Mouse (Mus musculus): Measurements from ENCODE around the gene Ano6.

Gene Ano6

DNA sequence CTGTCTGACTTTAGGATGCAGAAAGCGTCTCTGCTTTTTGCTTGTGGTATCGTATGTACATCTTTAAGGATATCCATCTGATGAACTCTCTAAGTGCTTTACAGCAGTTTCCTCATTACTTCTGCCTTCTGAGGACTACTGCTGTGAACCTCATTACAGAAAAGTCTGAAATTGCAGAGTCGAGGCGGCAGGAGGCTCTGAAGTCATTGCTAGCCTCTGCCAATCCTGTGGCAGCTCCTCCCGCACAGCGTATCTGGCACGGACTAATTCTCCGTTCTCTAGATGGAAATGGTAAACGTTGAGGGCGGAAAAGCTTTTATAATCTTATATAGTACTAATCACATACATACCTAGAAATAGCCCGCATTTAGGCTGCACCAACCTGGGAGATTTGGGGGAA is 144.5 kb downstream of the Ano6 start:
- DNase-seq = no peak

DNA sequence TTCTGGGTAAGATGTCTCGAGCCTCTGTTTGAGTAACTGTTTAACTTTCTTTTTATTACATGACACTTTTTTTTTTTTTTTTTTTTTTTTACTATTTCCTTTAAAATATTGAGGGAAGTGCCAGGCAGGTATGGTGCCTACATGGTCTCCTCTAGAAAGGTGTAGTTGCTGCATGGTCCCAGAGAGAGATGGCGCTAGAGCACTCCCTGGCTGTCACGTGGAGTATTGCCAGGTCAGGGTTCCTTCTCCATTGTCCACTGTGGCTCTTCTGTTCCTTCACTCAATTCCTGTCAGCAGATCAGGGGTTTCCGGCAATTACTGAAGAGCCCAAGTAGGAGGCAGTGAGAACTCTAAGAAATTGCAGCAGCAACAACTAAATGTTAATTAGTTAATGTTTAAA is 152.8 kb downstream of the Ano6 start:
- DNase-seq = peak; percentile 31 to 32

DNA sequence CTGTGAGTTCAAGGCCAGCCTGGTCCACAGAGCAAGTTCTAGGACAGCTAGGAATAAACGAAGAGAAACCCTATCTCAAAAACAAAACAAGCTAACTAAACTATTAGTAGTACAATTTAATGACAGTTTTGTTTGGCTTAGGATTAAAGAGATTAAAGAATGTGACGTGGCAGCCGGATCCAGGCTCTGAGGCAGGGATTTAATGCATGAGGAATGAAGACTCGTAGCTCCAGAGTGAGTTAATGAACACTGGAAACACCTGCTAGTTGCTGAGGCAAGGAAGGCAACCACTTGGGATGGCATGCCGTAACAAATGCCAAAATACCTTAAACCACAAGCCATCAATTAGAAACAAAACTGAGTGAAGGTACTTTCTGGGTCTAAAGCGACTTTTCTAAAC is 153.7 kb downstream of the Ano6 start:
- DNase-seq = no peak

DNA sequence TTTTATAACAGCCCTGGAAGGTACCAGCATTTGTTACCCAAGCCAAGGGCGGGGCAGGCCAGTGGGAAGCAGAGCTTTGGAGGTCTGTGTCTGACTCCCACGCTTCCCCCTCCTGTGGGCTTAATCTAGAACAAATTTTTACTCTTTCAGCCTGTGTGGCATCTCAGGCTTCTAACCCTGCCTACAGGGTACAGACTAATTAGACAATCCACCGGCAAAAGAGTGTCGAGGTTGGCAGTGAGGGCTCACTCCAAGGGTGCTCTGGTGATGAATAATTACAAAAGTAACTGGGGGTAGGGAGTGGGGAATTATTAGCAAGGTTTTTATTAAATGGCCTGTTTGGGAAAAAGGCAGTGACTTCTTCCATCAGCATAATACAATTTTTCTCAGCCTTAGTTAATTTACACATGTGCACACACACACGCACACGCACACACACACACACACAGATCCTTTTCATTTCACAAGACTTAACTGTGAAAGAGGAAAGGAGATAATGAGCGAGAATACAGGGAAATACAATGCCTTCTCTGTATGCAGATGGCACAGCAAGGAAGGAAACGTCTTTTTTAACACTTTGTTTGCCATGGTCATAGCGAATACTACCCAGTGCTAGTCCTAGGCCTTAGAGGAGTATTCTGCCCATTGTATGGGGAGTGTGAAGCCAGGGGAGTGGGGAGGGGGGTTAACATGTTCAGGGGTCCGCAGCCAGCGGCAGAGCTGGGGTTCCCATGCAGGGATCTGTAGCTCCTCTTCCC is 155.5 kb downstream of the Ano6 start:
- no peak for DNase-seq

DNA sequence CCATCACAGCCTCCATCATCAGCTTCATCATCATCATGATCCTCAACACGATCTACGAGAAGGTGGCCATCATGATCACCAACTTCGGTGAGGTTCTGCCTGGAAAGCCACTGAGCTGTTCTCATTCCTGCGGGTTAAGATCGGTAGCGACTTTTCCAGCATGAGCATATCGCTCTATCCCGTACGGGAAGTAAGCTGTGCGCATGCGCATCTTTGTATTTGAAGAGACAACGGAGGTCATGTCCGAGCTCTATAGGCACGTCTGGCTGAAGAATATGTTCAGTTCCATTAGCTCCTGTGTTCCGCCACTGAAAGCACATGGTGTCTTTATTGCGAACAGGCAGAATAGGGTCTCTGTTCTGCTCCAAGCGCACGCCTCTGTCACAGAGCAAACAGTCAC is 157.8 kb downstream of the Ano6 start:
- DNase-seq = no peak

DNA sequence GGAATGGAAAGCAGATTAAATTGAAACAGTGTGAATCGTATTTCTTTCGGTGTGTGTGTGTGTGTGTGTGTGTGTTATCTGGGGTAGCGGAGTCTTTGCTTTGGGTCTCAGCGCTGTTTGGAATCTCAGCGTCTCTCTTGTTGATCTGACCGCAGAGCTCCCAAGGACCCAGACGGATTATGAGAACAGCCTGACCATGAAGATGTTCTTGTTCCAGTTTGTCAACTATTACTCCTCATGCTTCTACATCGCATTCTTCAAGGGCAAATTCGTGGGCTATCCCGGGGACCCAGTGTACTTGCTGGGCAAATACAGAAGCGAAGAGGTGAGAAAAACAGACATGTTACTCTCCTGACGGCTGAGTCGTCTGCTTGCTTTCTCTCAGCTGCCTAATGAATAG is 158.7 kb downstream of the Ano6 start:
- no peak for DNase-seq

DNA sequence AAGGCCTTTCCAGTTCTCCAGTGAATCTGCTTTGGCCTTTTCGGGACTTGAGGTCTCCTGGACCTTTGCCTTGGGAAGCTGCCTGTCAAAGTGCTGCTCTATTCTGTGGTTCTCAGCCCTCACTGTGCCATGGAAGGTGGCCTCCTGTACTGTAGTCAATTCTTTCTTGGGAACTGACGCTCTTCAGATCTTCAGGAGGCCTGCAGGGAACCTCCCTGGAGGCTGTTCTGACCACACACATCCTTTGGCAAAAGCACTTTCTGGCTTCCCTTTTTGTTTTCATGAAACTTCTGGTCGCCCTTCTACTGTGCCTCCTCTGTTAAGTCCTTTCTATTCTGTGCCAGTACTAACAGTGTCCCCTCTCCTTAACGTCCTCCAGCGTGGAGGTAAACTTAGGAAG is 160.9 kb downstream of the Ano6 start:
- no peak for DNase-seq

DNA sequence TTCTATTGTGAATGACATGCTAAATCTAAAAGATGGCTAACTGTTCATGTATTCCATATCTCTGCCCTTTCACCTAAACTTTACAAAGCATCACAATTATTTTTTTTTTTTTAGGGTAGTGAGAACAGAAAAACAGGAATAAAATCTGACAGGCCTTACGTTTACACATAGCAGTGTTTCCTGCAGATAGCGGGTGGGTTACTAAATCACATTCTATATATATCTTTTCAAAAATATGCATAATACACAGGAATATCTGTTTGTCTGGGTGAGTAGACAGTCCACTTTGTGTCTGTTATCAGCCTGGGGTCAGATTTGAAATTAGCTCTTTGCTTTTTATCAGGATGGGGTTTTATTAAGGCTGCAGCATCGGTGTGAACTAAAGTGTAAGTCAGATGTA is 166.0 kb downstream of the Ano6 start:
- no peak for DNase-seq

DNA sequence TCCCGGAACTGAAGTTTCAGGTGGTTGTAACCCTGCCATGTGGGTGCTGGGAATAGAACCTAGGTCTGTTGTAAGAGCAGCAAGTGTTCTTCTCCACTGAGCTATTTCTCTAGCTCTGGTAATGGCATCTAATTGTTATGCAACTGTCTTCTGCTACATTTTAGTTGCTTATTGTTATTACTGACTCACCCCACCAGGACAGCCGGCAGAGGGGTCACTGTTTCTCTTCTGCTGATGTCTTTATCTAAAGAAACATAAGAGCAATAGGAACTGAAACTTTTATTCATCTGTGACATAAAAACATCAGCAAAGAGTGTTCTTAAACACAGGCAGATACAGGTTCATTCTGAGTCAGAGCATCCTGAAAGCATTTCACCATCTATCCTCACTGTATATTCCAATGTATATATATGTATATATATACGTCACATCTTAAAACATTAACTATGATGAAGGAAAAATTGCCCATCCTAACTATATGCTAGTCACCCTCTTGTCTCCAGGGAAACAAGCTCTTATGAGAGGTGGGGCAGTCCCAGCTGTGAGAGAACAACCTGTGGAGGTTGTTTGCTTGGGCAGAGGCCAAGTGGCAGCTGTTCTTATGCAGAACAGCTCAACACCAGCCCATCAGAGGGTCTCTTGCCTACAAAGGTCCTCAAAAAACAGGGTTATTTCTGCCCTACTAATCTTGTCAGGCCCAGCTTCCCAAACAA is 171.9 kb downstream of the Ano6 start:
- DNase-seq = no peak

DNA sequence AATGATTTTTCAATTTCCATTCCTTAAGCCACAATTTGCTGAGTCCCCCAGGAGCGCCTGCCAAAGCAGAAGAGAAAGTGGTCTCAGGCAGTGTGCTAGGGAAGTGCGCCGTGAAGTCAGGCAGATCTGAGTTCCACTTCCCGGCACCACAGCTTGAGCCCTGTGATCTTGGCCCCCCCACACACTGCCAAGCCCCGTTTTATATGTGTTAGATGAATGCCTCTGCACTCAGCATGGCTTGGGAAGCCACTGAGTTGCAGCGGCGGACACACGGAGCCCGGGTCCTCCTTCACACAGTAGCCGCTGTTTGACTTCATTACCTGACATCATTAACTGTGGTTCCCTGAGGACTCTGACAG is 172.5 kb downstream of the Ano6 start:
- DNase-seq = peak in 1 of 2 experiments; percentile 31

DNA sequence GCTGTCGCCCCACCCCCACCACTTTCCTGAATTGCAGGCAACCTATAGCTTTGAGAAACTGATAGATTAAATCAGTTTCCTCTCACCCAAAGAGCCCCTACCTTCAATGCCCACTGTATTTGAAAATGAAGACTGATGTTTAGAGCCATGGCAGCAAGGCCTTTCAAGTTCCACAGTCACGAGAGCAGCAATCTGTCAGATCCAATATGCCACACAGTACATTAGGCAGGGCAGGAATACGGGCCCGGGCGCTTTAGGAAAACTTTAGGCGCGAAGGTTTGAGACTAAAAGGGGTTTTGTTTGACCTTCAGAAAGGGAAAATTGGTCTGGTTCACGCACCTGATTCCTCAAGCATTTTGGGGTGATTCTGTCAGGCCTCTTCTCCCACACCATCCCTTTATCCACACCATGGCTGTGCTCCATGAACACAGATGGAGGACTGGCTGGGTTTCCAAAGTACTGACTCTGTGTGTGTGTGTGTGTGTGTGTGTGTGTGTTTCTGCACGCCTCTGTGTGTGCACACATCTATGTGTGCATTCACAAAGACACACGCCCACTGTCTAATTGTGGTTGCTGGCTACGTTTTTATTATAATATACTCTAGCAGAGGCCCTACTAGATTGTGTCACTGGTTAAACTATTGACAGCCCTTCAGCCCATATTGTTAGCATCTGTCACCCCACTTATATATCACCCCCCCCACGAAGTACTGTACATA is 173.0 kb downstream of the Ano6 start:
- DNase-seq = no peak

DNA sequence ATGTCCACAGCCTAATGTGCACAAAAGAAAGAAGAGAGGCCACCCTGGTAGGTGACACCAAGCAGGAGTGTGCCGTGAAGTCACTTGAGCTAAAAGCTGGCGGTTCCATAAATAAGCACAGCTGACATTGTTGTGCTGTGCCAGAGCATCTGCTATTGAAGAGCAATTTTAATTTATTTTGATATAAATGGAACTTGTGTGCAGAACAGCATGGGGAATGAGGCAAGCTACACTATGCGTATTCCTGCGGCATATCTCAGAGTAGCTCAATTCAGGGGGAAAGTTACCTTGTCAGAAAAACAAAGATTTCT is 173.6 kb downstream of the Ano6 start:
- no peak for DNase-seq

DNA sequence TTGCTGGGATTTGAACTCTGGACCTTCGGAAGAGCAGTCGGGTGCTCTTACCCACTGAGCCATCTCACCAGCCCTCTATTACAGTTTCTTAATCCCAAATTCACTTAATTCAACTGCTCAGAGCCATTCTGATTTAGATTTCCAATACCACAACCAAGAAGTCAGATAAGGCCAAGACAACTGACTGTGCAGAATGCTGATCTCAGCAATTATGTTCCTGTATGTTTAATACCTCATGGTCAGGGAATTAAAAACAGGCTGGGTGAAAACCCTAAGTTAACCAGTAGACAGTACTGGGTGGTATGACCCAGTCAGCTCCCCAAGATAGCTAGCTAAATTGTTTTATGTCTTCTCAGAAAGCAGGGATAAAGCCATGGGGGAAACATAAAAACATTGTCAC is 176.3 kb downstream of the Ano6 start:
- no peak for DNase-seq

DNA sequence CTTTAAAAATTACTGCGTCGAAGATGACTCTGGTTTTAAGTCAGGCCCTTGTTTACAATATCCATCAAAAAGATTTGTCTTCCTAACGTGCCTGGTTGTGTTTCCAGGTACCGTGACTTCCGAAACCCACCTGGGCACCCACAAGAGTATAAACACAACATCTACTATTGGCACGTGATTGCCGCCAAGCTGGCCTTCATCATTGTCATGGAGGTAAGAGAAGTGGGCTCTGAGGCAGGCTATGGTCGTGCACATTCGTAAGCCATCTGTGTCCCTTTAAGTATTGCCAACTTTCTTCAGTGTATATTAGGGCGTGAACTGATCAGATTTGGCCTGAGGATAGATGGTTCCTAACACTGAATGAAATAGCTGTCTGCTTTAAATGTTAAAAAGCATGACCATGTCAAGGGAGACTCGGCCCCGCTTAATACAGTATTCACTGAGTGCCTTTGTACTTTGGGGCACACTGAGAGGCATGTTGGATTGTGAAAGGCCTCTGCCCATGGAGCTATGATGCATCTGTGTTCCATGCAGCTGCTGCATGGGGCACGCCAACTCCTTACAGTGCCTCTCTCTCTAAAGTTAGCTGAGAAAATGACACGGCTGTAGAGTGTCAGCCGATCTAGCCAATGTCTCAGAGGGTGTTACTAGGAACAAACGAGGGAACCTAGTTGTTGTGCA is 177.0 kb downstream of the Ano6 start:
- DNase-seq = no peak

DNA sequence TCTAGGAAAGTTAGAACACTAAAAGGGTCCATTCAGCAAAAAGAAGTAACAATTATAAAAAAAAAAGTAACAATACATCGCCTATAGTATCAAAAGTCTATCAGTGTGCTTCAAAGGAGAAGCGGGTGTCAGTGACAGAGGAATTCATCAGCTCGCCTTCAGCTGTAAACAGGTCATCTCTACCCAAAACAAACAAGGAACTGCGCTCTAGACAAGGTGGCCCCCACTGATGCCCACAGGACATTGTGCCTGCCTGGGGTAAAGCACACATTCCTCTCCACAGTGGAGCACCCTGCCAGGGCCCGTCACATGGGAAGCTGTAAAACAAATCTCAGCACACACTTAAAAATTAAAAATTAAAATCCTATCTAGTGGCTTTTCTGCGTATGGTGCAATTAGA is 179.0 kb downstream of the Ano6 start:
- no peak for DNase-seq

DNA sequence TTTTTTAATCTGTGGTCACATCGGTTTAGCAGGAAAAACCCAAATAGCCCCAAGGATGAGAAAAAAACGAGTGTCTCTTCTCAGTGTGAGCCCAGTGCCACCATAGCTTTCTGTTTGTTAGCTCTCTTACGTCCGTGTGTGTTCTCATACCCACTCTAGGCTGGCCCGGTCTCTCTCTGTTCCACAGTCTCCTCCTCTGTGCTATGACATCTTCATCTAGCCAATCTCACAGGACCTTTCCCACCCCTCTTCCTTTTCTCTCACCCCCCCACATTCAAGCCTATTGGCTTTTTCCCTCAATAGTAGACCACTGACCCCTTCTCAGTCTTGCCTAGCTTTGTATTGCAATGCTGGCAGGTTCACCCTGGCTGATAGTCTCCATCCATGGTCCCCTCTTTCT is 179.5 kb downstream of the Ano6 start:
- DNase-seq = no peak

DNA sequence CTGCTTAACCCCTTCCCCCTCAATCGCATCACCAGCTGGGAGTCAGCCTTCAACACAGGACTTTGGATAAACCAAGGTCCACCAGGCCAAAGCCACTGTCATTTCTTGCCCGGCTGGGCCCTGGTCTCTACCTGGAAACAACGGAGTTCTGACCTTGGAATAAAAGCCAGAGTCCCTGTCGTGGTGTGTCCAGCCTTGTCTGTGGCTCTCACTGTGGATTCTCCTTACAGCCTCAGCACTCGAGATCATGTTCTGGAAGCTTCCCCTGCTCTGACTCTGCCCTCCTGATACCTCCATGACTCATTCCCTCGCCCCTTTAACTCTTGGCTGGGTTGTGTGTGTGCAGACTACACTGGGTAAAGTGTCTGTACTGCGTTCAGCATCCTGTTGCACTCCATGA is 180.0 kb downstream of the Ano6 start:
- DNase-seq = no peak

DNA sequence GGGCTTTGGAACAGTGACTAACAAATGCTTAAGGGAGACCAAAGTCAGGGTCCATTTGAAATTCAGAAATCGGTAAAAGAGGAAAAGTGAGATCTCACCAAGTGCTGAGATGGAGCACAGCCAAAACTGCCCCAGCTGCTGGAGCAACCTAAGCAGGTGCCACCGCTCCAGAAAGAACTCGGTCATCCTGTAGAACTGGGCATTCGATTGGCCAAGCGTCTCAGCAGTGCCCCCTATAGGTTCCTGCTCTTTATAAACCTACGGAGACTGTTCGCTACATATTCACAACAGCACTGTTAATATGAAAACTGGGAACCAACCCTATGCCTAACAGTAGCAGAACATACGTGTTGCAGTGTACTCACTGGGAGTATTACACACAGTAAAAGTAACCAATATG is 180.7 kb downstream of the Ano6 start:
- no peak for DNase-seq

DNA sequence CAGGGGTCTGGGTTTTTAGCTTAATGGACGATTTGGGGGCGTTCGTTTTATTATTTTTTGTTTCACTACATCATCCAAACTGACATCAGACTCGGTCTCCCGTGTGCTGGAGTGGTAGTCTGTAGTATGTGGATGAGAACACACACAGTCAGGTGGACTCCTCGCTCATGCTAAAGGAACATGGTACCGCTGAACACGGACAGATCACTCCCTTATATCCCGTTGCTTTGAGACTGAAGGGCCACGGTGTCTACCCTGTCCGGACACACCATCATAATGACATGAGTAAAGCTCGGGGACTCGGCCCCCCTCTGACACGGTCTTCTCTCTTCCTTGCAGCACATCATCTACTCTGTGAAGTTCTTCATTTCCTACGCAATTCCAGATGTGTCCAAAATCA is 181.5 kb downstream of the Ano6 start:
- no peak for DNase-seq

DNA sequence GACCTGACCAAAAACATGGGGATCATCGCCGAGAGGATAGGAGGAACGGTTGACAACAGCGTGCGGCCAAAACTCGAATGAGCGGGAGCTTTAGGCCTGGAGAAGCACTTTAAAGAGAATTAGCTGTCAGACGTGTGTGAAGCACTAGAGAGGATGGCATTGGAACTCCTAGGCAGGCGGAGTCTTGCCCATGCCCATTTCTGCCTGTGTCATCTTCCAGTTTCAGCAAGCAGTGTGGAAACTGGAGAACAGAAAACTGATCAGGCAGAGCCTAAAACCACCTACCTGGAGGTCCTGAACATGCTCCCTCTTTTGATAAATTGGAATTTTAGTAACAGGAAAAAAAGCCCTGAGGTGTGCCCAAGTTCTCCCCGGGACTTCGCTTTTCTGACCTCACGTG is 182.0 kb downstream of the Ano6 start:
- no peak for DNase-seq

DNA sequence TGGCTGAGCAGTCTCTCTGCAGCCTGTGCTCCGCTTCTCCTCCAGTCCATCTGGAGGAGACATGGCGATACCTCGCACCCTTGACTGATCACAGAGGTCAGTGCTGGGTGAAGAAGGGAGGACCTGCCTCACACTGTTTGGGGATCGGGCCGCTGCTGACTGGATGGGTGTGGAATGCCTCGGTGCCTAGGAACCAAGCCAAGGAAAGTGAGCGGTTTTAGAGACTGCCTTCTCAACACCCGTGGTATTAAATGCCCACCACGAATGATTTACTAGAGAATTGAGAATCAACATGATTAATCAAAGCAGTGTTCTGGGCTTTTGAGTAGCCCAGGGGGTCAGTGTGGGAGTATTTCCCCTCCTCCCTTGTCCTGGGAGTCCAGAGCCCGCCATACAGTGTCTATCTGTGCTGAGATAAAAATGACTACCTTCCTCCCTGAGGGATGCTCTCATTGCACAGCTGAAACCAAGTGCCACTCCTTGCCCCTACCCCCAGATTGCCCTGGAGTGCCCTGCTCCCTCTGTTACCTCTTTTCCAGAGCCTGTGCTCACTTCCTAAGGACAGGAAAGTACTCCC is 183.5 kb downstream of the Ano6 start:
- no peak for DNase-seq

DNA sequence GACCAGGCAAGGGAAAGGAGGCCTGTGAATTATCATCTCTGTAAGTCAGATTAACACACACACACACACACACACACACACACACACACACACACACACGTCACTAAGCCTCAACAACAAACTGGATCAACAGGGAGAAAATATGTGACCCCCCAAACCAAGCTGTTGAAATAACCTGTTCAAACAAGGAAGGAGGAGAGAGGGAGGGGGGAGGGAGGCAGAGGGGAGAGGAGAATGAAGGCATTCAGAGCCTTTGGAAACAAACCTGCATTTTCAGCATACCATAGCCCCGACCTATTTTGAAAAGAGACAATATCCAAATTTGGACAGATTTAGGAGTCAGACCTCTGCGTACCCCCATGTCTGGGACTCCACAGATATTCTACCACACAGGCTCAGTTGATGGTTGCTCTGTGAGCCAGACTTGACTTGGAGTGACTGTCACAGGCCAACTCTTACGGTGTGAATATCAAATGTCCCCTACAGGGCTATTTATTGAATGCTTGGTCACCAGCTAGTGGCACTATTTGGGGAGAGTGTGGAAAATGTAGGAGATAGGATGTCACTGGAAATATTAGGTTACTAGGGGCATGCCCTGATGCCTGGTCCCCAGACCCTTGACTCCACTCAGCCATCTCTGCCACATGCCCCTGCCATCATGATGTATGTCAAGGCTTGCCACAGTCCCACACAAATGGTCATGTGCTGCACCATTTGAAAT is 185.7 kb downstream of the Ano6 start:
- no peak for DNase-seq

Measured in lung, adult 18-20 months (tissue).